8 mouse cellular contexts compared by ENCODE assay signal in the genomic region with DNA sequence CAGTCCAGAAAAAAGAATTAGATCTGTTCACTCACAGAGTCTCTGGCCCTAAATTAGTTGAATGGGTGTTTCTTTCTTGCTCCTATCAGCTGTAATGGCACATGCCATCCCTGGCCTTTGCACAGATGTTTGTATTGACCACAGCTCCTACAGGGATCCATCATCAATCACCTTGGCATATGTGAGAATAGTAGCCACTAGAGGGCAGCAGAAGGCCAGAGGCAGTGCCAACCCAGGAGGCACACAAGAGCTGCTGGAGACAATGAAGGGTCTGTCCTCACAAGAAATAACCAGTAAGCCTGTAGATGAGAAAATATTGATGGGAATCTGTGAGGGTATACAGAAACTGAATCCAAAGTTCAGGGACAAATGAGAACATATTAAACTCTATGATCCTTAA. TPM values are rescaled to one million over a fixed set of nuclear protein-coding genes. Genes with fewer than 3 reads are reported as not detected.
A peak's percentile ranks its signal among the peaks of the same experiment; 100 is the strongest.
DNase-seq lines count a peak whose midpoint lies in the region; ATAC-seq lines count a peak whose summit lies in the region.

No protein-coding gene starts in this region.

- peak; percentile 71 for ATAC-seq in forebrain, embryonic 14.5 days
- peak; percentile 78 for ATAC-seq in neural tube, embryonic 14.5 days (ENCODE audit: low read depth)

- H3K36me3 ChIP-seq in forebrain, embryonic 14.5 days (ENCODE audit: control insufficient read depth, insufficient read depth, low read length) = no peaks in the 10 kb centered on the region
- no peaks in the 10 kb centered on the region for H3K36me3 ChIP-seq in limb, embryonic 10.5 days
- no peaks in the 10 kb centered on the region for H3K36me3 ChIP-seq in neural tube, embryonic 14.5 days (ENCODE audit: control insufficient read depth, insufficient read depth, low read length)

- H3K9ac ChIP-seq in forebrain, embryonic 14.5 days (ENCODE audit: low read length) = no peak overlapping the region
- H3K9ac ChIP-seq in neural tube, embryonic 14.5 days (replicated peaks; ENCODE audit: low read depth, low read length) = no peak overlapping the region

- peaks cover 7% of the 10 kb centered on the region; the same call in 1 of the 2 replicates for H3K4me1 ChIP-seq in forebrain, embryonic 14.5 days (ENCODE audit: control insufficient read depth, insufficient read depth, low read length)
- 0 out of 2 replicates have a peak, but pooled peaks cover 5% of the 10 kb centered on the region for H3K4me1 ChIP-seq in limb, embryonic 10.5 days
- no peaks in the 10 kb centered on the region for H3K4me1 ChIP-seq in neural tube, embryonic 14.5 days (ENCODE audit: control insufficient read depth, insufficient read depth, low read length)

- peak; percentile 48 for DNase-seq in urinary bladder, postnatal 25 days (ENCODE audit: low spot score)
- no peak for DNase-seq in urinary bladder, postnatal 4 days (ENCODE audit: low spot score in 2 of 2)
- peak; percentile 17 for DNase-seq in c-Kit-positive CD71-positive TER-119-negative erythroid progenitor cells, embryonic 14.5 days (ENCODE audit: low read depth)
- DNase-seq in forebrain, embryonic 14.5 days (ENCODE audit: low spot score) = peak; percentile 77
- peak; percentile 49 for DNase-seq in kidney, adult 18-20 months
- peak; percentile 60 for DNase-seq in limb, embryonic 10.5 days (ENCODE audit: low spot score)
- peak; percentile 71 for DNase-seq in thymus, postnatal 0 days (ENCODE audit: low spot score)

- no peak overlapping the region for H3K4me3 ChIP-seq in forebrain, embryonic 14.5 days (ENCODE audit: low read depth, low read length)
- H3K4me3 ChIP-seq in limb, embryonic 10.5 days = no peak overlapping the region
- no peak overlapping the region for H3K4me3 ChIP-seq in neural tube, embryonic 14.5 days (ENCODE audit: low read depth, low read length)

- H3K4me2 ChIP-seq in forebrain, embryonic 14.5 days (ENCODE audit: low read length) = no peak overlapping the region
- no peak overlapping the region for H3K4me2 ChIP-seq in neural tube, embryonic 14.5 days (ENCODE audit: low read depth, low read length)

- no peaks in the 10 kb centered on the region for H3K9me3 ChIP-seq in forebrain, embryonic 14.5 days (replicated peaks; ENCODE audit: control insufficient read depth, low read length)
- H3K9me3 ChIP-seq in limb, embryonic 10.5 days (replicated peaks) = no peaks in the 10 kb centered on the region
- no peaks in the 10 kb centered on the region for H3K9me3 ChIP-seq in neural tube, embryonic 14.5 days (ENCODE audit: control insufficient read depth, low read length)

- H3K27ac ChIP-seq in forebrain, embryonic 14.5 days (ENCODE audit: low read depth, low read length) = no peak overlapping the region
- H3K27ac ChIP-seq in limb, embryonic 10.5 days = no peak overlapping the region
- H3K27ac ChIP-seq in neural tube, embryonic 14.5 days (ENCODE audit: low read depth, low read length) = no peak overlapping the region

- H3K27me3 ChIP-seq in forebrain, embryonic 14.5 days (replicated peaks; ENCODE audit: control insufficient read depth, insufficient read depth, low read length) = no peaks in the 10 kb centered on the region
- no peaks in the 10 kb centered on the region for H3K27me3 ChIP-seq in limb, embryonic 10.5 days (ENCODE audit: low read depth, poor library complexity, severe bottlenecking)
- H3K27me3 ChIP-seq in neural tube, embryonic 14.5 days (ENCODE audit: control insufficient read depth, insufficient read depth, low read length) = no peaks in the 10 kb centered on the region

RNA-seq across cellular contexts. Expression of a gene that starts 2.7 kb away (rescaled TPM):
- 1.8 and 2.1 TPM in 2 replicates for polyA plus RNA-seq in forebrain, embryonic 14.5 days (2014; fragmentation: Nextera tagmentation; extraction: Ambion mirVana)
- polyA plus RNA-seq in limb, embryonic 10.5 days (2016; fragmentation: Nextera tagmentation; extraction: Ambion mirVana) = 0.04 TPM in 1 of 2 replicates, not detected in the other
- 0.44 and 0.56 TPM in 2 replicates for polyA plus RNA-seq in neural tube, embryonic 14.5 days (2014; fragmentation: Nextera tagmentation; extraction: Ambion mirVana)
- 0.10 and 0.12 TPM in 2 replicates for polyA plus RNA-seq in thymus, postnatal 0 days (2015; fragmentation: Nextera tagmentation; extraction: Ambion mirVana)

RNA-seq across cellular contexts. Expression of a gene that starts 57.7 kb away (rescaled TPM):
- polyA plus RNA-seq in forebrain, embryonic 14.5 days (2014; fragmentation: Nextera tagmentation; extraction: Ambion mirVana) = 0.06 TPM in 1 of 2 replicates, not detected in the other
- 1.9 and 3.0 TPM in 2 replicates for polyA plus RNA-seq in limb, embryonic 10.5 days (2016; fragmentation: Nextera tagmentation; extraction: Ambion mirVana)
- polyA plus RNA-seq in neural tube, embryonic 14.5 days (2014; fragmentation: Nextera tagmentation; extraction: Ambion mirVana) = 0.10 TPM in 1 of 2 replicates, not detected in the other
- polyA plus RNA-seq in thymus, postnatal 0 days (2015; fragmentation: Nextera tagmentation; extraction: Ambion mirVana) = 0.34 and 0.50 TPM in 2 replicates

Comparison
In these comparisons a context has a peak if more than half of its experiments do, and no peak if none do; other contexts are left out.
1. DNase-seq: peak in urinary bladder, postnatal 25 days (single experiment), c-Kit-positive CD71-positive TER-119-negative erythroid progenitor cells, embryonic 14.5 days (single experiment), forebrain, embryonic 14.5 days (single experiment), kidney, adult 18-20 months (single experiment), limb, embryonic 10.5 days (single experiment) and thymus, postnatal 0 days (single experiment); none in urinary bladder, postnatal 4 days (0 of 2).